Mouse (Mus musculus): ENCODE measurements around the gene Slx4. TPM values are rescaled to one million over a fixed set of nuclear protein-coding genes. Genes with fewer than 3 reads are reported as not detected.

Slx4 gene
- polyA plus RNA-seq (2015; fragmentation: Nextera tagmentation; extraction: Ambion mirVana) = 23.2 and 31.7 TPM in 2 replicates

- Histone ChIP-seq H3K9ac (ENCODE audit: low read depth, low read length) (peak within 1 kb of the TSS; percentile 89), H3K27me3 (replicated peaks; ENCODE audit: control insufficient read depth, insufficient read depth, low read length) (no peaks in the 10 kb centered on the region), H3K4me2 (ENCODE audit: low read length) (peak within 1 kb of the TSS; percentile 67), H3K4me1 (ENCODE audit: control insufficient read depth, insufficient read depth, low read depth, low read length) (peaks cover 10% of the 10 kb centered on the region), H3K36me3 (ENCODE audit: control insufficient read depth, insufficient read depth, low read length) (peaks cover 16% of the 10 kb centered on the region), H3K27ac (ENCODE audit: low read depth, low read length) (peak within 1 kb of the TSS; percentile 90), H3K4me3 (ENCODE audit: low read length) (peak within 1 kb of the TSS; percentile 77), H3K9me3 (ENCODE audit: control insufficient read depth, low read length) (no peaks in the 10 kb centered on the region)
- ATAC-seq = peak; percentile 98
- 1% methylated on average over 56 of the region's 58 CpGs for WGBS
These were observed at the start of gene Slx4 for GRCm38 (mm10) chr16:4003489-4004398. Gene Slx4 (minus strand): TSS chr16:4003770.

DNA sequence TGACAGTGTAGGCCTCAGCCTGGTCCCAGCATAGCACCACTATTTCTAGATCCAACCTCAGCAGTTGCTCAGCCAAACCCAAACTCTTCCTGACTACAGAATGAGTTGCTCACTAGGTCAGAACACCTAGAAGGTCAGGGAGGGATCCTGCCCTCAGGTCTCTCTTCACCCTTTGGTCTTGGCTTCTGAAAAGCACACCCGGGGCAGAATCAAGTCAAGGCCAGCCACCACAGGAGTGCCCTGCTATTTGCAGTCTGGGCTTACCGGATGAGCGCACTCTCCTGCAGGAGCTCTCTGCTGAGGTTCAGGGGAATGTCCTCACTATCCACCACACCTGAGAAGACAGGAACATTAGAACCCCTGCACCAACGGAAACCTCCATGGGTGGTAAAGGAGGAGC, 49.0 kb upstream of the Slx4 start:
- no peaks in the 10 kb centered on the region for H3K4me1 ChIP-seq (ENCODE audit: control insufficient read depth, insufficient read depth, low read depth, low read length)
- H3K9me3 ChIP-seq (ENCODE audit: control insufficient read depth, low read length) = no peaks in the 10 kb centered on the region
- H3K9ac ChIP-seq (ENCODE audit: low read depth, low read length) = no peak overlapping the region
- no peak overlapping the region for H3K4me3 ChIP-seq (ENCODE audit: low read length)
- no peak overlapping the region for H3K4me2 ChIP-seq (ENCODE audit: low read length)
- peaks cover 46% of the 10 kb centered on the region for H3K36me3 ChIP-seq (ENCODE audit: control insufficient read depth, insufficient read depth, low read length)
- WGBS = 93% methylated on average over 4 of the region's 4 CpGs
- no peaks in the 10 kb centered on the region for H3K27me3 ChIP-seq (replicated peaks; ENCODE audit: control insufficient read depth, insufficient read depth, low read length)
- no peak for ATAC-seq
- no peak overlapping the region for H3K27ac ChIP-seq (ENCODE audit: low read depth, low read length)

- Histone ChIP-seq H3K27ac (ENCODE audit: low read depth, low read length) (no peak overlapping the region), H3K36me3 (ENCODE audit: control insufficient read depth, insufficient read depth, low read length) (peaks cover 30% of the 10 kb centered on the region), H3K9ac (ENCODE audit: low read depth, low read length) (no peak overlapping the region), H3K4me1 (ENCODE audit: control insufficient read depth, insufficient read depth, low read depth, low read length) (no peaks in the 10 kb centered on the region), H3K4me3 (ENCODE audit: low read length) (no peak overlapping the region), H3K27me3 (replicated peaks; ENCODE audit: control insufficient read depth, insufficient read depth, low read length) (no peaks in the 10 kb centered on the region), H3K9me3 (ENCODE audit: control insufficient read depth, low read length) (no peaks in the 10 kb centered on the region), H3K4me2 (ENCODE audit: low read length) (no peak overlapping the region)
- WGBS = 74% methylated on average over 4 of the region's 4 CpGs
- ATAC-seq = no peak
These were observed 42.0 kb upstream of the Slx4 start for GRCm38 (mm10) chr16:4045524-4045923.

- ATAC-seq = no peak
- Histone ChIP-seq H3K4me3 (ENCODE audit: low read length) (no peak overlapping the region), H3K27ac (ENCODE audit: low read depth, low read length) (no peak overlapping the region), H3K27me3 (replicated peaks; ENCODE audit: control insufficient read depth, insufficient read depth, low read length) (no peaks in the 10 kb centered on the region), H3K9ac (ENCODE audit: low read depth, low read length) (no peak overlapping the region), H3K9me3 (ENCODE audit: control insufficient read depth, low read length) (no peaks in the 10 kb centered on the region), H3K4me1 (ENCODE audit: control insufficient read depth, insufficient read depth, low read depth, low read length) (no peaks in the 10 kb centered on the region), H3K4me2 (ENCODE audit: low read length) (no peak overlapping the region), H3K36me3 (ENCODE audit: control insufficient read depth, insufficient read depth, low read length) (peaks cover 32% of the 10 kb centered on the region)
- 92% methylated on average over 2 of the region's 2 CpGs for WGBS
These were observed 40.5 kb upstream of the Slx4 start for GRCm38 (mm10) chr16:4044093-4044492.

DNA sequence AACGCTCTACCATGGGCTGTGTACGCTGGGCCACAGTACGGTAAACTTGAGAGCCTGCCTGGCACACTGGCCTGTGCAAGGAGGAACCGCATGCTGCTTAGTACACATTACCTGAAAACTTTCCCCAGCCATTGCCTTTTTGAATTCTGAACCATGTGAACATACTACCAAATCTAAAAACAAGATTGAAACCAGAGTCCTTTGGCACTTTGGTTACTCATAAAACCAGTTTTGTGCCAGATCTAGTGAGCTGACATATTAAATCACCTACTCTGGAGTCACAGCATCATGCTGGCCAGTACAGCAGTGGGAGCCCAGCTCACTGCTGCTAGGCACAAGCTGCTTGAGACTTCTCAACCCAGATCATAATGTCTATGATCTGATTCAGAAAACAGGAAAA, 38.1 kb upstream of the Slx4 start:
- Histone ChIP-seq H3K36me3 (ENCODE audit: control insufficient read depth, insufficient read depth, low read length) (peaks cover 41% of the 10 kb centered on the region), H3K4me3 (ENCODE audit: low read length) (no peak overlapping the region), H3K4me2 (ENCODE audit: low read length) (no peak overlapping the region), H3K4me1 (ENCODE audit: control insufficient read depth, insufficient read depth, low read depth, low read length) (no peaks in the 10 kb centered on the region), H3K27ac (ENCODE audit: low read depth, low read length) (no peak overlapping the region), H3K27me3 (replicated peaks; ENCODE audit: control insufficient read depth, insufficient read depth, low read length) (no peaks in the 10 kb centered on the region), H3K9ac (ENCODE audit: low read depth, low read length) (no peak overlapping the region), H3K9me3 (ENCODE audit: control insufficient read depth, low read length) (no peaks in the 10 kb centered on the region)
- 96% methylated on average over 4 of the region's 4 CpGs for WGBS
- ATAC-seq = no peak

GRCm38 (mm10) chr16:4040206-4040605, 36.6 kb upstream of the Slx4 start:
- WGBS = 94% methylated on average over 5 of the region's 5 CpGs
- Histone ChIP-seq H3K4me2 (ENCODE audit: low read length) (no peak overlapping the region), H3K27ac (ENCODE audit: low read depth, low read length) (no peak overlapping the region), H3K9me3 (ENCODE audit: control insufficient read depth, low read length) (no peaks in the 10 kb centered on the region), H3K4me1 (ENCODE audit: control insufficient read depth, insufficient read depth, low read depth, low read length) (no peaks in the 10 kb centered on the region), H3K9ac (ENCODE audit: low read depth, low read length) (no peak overlapping the region), H3K36me3 (ENCODE audit: control insufficient read depth, insufficient read depth, low read length) (peaks cover 36% of the 10 kb centered on the region), H3K4me3 (ENCODE audit: low read length) (no peak overlapping the region), H3K27me3 (replicated peaks; ENCODE audit: control insufficient read depth, insufficient read depth, low read length) (no peaks in the 10 kb centered on the region)
- ATAC-seq = no peak

- no peaks in the 10 kb centered on the region for H3K27me3 ChIP-seq (replicated peaks; ENCODE audit: control insufficient read depth, insufficient read depth, low read length)
- ATAC-seq = no peak
- no peak overlapping the region for H3K9ac ChIP-seq (ENCODE audit: low read depth, low read length)
- no peaks in the 10 kb centered on the region for H3K4me1 ChIP-seq (ENCODE audit: control insufficient read depth, insufficient read depth, low read depth, low read length)
- 91% methylated on average over 7 of the region's 7 CpGs for WGBS
- H3K4me2 ChIP-seq (ENCODE audit: low read length) = no peak overlapping the region
- no peak overlapping the region for H3K4me3 ChIP-seq (ENCODE audit: low read length)
- H3K27ac ChIP-seq (ENCODE audit: low read depth, low read length) = no peak overlapping the region
- no peaks in the 10 kb centered on the region for H3K9me3 ChIP-seq (ENCODE audit: control insufficient read depth, low read length)
- H3K36me3 ChIP-seq (ENCODE audit: control insufficient read depth, insufficient read depth, low read length) = peaks cover 27% of the 10 kb centered on the region
These were observed 34.1 kb upstream of the Slx4 start for GRCm38 (mm10) chr16:4037690-4038089.

- Histone ChIP-seq H3K4me2 (ENCODE audit: low read length) (no peak within 1 kb of the TSS), H3K4me1 (ENCODE audit: control insufficient read depth, insufficient read depth, low read depth, low read length) (no peaks in the 10 kb centered on the region), H3K9ac (ENCODE audit: low read depth, low read length) (no peak within 1 kb of the TSS), H3K36me3 (ENCODE audit: control insufficient read depth, insufficient read depth, low read length) (peaks cover 27% of the 10 kb centered on the region), H3K9me3 (ENCODE audit: control insufficient read depth, low read length) (no peaks in the 10 kb centered on the region), H3K4me3 (ENCODE audit: low read length) (no peak within 1 kb of the TSS), H3K27ac (ENCODE audit: low read depth, low read length) (no peak within 1 kb of the TSS), H3K27me3 (replicated peaks; ENCODE audit: control insufficient read depth, insufficient read depth, low read length) (no peaks in the 10 kb centered on the region)
- 91% methylated on average over 5 of the region's 5 CpGs for WGBS
- ATAC-seq = no peak
These were observed 33.2 kb upstream of the Slx4 start, which contains the start of gene Dnase1 for GRCm38 (mm10) chr16:4036807-4037206. Gene Dnase1 (plus strand): TSS chr16:4036942.

DNA sequence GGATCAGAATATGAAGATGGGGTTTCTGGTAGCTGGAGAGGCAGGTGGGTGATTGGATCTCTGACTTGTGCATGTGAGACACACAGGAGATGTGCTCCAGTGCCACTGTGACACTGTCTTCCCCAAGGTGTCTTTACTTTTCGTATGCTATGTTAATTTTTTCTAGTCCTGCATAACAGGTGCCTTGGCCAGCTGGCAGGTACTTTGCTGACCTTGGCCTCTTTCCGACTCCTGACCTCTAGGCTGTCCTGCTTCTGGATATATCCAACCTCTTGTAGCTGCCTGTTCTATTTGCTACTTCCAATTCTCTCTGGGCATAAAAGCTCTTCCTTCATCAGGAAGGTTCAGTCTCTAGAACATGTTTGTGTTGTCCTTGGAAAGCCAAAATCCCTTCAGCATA, 32.0 kb upstream of the Slx4 start:
- 97% methylated on average over 2 of the region's 2 CpGs for WGBS
- ATAC-seq = no peak
- H3K9me3 ChIP-seq (ENCODE audit: control insufficient read depth, low read length) = no peaks in the 10 kb centered on the region
- no peak overlapping the region for H3K27ac ChIP-seq (ENCODE audit: low read depth, low read length)
- no peak overlapping the region for H3K4me3 ChIP-seq (ENCODE audit: low read length)
- H3K4me1 ChIP-seq (ENCODE audit: control insufficient read depth, insufficient read depth, low read depth, low read length) = no peaks in the 10 kb centered on the region
- no peaks in the 10 kb centered on the region for H3K27me3 ChIP-seq (replicated peaks; ENCODE audit: control insufficient read depth, insufficient read depth, low read length)
- H3K4me2 ChIP-seq (ENCODE audit: low read length) = no peak overlapping the region
- H3K36me3 ChIP-seq (ENCODE audit: control insufficient read depth, insufficient read depth, low read length) = peaks cover 25% of the 10 kb centered on the region
- no peak overlapping the region for H3K9ac ChIP-seq (ENCODE audit: low read depth, low read length)

Data from hindbrain, embryonic 16.5 days (tissue).